Mouse (Mus musculus): Measurements from ENCODE around the gene Tex2. TPM values are rescaled to one million over a fixed set of nuclear protein-coding genes. Genes with fewer than 3 reads are reported as not detected.

Gene Tex2
- polyA plus RNA-seq, 1 experiment from 2014 or later, result 14.4 TPM

- Histone ChIP-seq H3K9ac (ENCODE audit: low read length) (no peak overlapping the region), H3K27ac (replicated peaks in 1 of 2; ENCODE audit: control insufficient read depth in 1 of 2, insufficient read depth in 1 of 2, low read depth in 2 of 2, low read length in 2 of 2) (no peak overlapping the region), H3K4me2 (ENCODE audit: low read length) (no peak overlapping the region), H3K27me3 (ENCODE audit: control insufficient read depth, insufficient read depth, low read length) (no peaks in the 10 kb centered on the region), H3K36me3 (ENCODE audit: control insufficient read depth, insufficient read depth, low read length) (no peaks in the 10 kb centered on the region), H3K4me3 (ENCODE audit: control insufficient read depth in 1 of 2, insufficient read depth in 1 of 2, low read depth in 1 of 2, low read length in 2 of 2) (no peak overlapping the region), H3K4me1 (ENCODE audit: control insufficient read depth in 2 of 2, insufficient read depth in 2 of 2, low read length in 2 of 2) (no peaks in the 10 kb centered on the region), H3K9me3 (ENCODE audit: control insufficient read depth, low read length) (no peaks in the 10 kb centered on the region)
- 29% methylated on average over 13 of the region's 13 CpGs for WGBS
- no peak for ATAC-seq (ENCODE audit: insufficient number of reproducible peaks, insufficient read depth, low FRiP score, low read depth)
Measured at GRCm38 (mm10) chr11:106648347-106648746, 35.1 kb upstream of the Tex2 start.

DNA sequence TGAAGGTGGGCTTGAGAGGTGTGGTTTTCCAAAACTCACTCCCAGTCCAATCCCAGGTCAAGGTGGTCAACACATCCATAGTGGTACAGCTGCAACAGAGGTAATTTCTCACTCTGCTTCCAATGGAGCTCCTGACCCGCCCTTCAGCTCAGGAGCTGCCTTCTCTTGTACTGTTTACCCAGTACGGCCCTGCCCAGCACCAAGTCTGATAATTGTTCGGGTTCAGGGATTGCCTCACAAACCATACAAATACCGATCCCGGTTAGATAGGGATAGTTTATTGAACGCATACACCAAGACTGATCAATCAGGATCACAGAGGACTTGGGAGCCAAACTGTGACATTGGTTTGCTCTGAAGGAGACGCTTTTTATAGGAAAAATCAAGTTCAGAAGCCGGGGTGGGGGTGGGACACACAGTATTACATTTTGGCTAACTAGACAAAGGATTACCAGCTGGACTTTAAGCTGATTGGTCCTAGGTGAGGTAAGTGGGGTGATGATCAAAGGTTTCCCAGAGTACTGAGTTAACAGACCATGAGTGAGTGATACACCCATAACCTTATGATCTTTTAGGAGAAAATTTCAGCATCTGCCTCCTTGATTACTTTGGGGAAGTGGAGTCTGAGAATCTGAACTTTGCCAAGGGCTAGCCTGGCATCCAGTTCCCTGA is 29.9 kb upstream of the Tex2 start:
- Histone ChIP-seq H3K4me3 (ENCODE audit: control insufficient read depth in 1 of 2, insufficient read depth in 1 of 2, low read depth in 1 of 2, low read length in 2 of 2) (no peak overlapping the region), H3K9me3 (ENCODE audit: control insufficient read depth, low read length) (no peaks in the 10 kb centered on the region), H3K9ac (ENCODE audit: low read length) (no peak overlapping the region), H3K4me1 (ENCODE audit: control insufficient read depth in 2 of 2, insufficient read depth in 2 of 2, low read length in 2 of 2) (peaks cover 20% of the 10 kb centered on the region in 2 experiments), H3K4me2 (ENCODE audit: low read length) (no peak overlapping the region), H3K27ac (replicated peaks in 1 of 2; ENCODE audit: control insufficient read depth in 1 of 2, insufficient read depth in 1 of 2, low read depth in 2 of 2, low read length in 2 of 2) (no peak overlapping the region), H3K27me3 (ENCODE audit: control insufficient read depth, insufficient read depth, low read length) (no peaks in the 10 kb centered on the region), H3K36me3 (ENCODE audit: control insufficient read depth, insufficient read depth, low read length) (no peaks in the 10 kb centered on the region)
- ATAC-seq (ENCODE audit: insufficient number of reproducible peaks, insufficient read depth, low FRiP score, low read depth), result no peak
- 77% methylated on average over 8 of the region's 8 CpGs for WGBS

DNA sequence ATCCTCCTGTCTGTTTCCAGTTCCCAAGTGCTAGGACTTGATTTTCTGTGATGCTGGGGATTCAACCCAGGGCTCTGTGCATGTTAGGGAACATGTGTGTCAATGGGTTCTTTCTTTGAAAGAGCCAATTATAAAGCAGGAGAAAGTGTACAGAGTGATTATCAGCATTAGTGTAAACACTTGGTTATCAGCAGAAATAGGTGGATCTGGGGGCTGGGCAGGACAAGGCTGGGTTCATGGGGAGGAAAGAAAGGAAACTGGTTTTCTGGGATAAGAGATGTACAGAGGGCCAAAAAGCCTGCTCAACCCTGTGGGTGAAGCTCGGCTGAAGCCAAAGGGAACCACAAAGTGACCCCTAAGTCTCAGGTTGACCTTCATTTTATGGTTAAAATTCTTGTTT is 28.4 kb upstream of the Tex2 start:
- Histone ChIP-seq H3K4me2 (ENCODE audit: low read length) (no peak overlapping the region), H3K9me3 (ENCODE audit: control insufficient read depth, low read length) (no peaks in the 10 kb centered on the region), H3K4me1 (ENCODE audit: control insufficient read depth in 2 of 2, insufficient read depth in 2 of 2, low read length in 2 of 2) (peaks cover 20 to 22% of the 10 kb centered on the region in 2 experiments), H3K36me3 (ENCODE audit: control insufficient read depth, insufficient read depth, low read length) (no peaks in the 10 kb centered on the region), H3K27me3 (ENCODE audit: control insufficient read depth, insufficient read depth, low read length) (no peaks in the 10 kb centered on the region), H3K4me3 (ENCODE audit: control insufficient read depth in 1 of 2, insufficient read depth in 1 of 2, low read depth in 1 of 2, low read length in 2 of 2) (no peak overlapping the region), H3K9ac (ENCODE audit: low read length) (no peak overlapping the region), H3K27ac (replicated peaks in 1 of 2; ENCODE audit: control insufficient read depth in 1 of 2, insufficient read depth in 1 of 2, low read depth in 2 of 2, low read length in 2 of 2) (no peak overlapping the region)
- 65% methylated on average over 1 of the region's 1 CpGs for WGBS
- ATAC-seq (ENCODE audit: insufficient number of reproducible peaks, insufficient read depth, low FRiP score, low read depth), result no peak

- ATAC-seq (ENCODE audit: insufficient number of reproducible peaks, insufficient read depth, low FRiP score, low read depth), result 0 out of 2 replicates have a peak, but pooled peaks have one; percentile 19
- no peak overlapping the region for H3K4me3 ChIP-seq (ENCODE audit: control insufficient read depth in 1 of 2, insufficient read depth in 1 of 2, low read depth in 1 of 2, low read length in 2 of 2)
- WGBS, result 7% methylated on average over 9 of the region's 9 CpGs
Measured at GRCm38 (mm10) chr11:106640059-106640458, 26.8 kb upstream of the Tex2 start.

DNA sequence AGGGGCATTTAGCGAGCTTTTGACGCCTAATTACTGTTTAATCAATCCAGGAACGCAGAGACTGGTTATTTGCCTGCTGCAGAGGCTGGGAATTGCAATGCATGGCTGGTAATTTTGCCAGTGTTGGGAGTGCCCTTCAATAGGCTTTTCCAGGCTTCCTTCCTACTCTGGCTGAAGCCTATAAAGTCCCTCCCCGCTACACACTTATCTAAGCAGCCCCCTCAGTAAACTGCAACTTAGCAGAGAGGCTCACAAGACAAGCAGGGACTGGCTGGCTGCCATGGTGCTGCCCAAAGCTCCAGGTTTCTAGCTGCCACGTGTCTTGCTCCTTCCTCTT is 26.1 kb upstream of the Tex2 start:
- WGBS, result 19% methylated on average over 5 of the region's 5 CpGs

More at GRCm38 (mm10) chr11:106640059-106640458, 26.8 kb upstream of the Tex2 start:
- H3K9ac ChIP-seq (ENCODE audit: low read length), result no peak overlapping the region
- H3K4me2 ChIP-seq (ENCODE audit: low read length), result peak overlapping the region; percentile 16
- no peaks in the 10 kb centered on the region for H3K36me3 ChIP-seq (ENCODE audit: control insufficient read depth, insufficient read depth, low read length)
- H3K9me3 ChIP-seq (ENCODE audit: control insufficient read depth, low read length), result no peaks in the 10 kb centered on the region
- peaks cover 20 to 22% of the 10 kb centered on the region in 2 experiments for H3K4me1 ChIP-seq (ENCODE audit: control insufficient read depth in 2 of 2, insufficient read depth in 2 of 2, low read length in 2 of 2)
- H3K27me3 ChIP-seq (ENCODE audit: control insufficient read depth, insufficient read depth, low read length), result no peaks in the 10 kb centered on the region
- H3K27ac ChIP-seq (replicated peaks in 1 of 2; ENCODE audit: control insufficient read depth in 1 of 2, insufficient read depth in 1 of 2, low read depth in 2 of 2, low read length in 2 of 2), result peak overlapping the region in 1 of 2 experiments; percentile 45; a peak in 1 of 4 replicates

GRCm38 (mm10) chr11:106638551-106639355 is 25.5 kb upstream of the Tex2 start:
- Histone ChIP-seq H3K27ac (replicated peaks in 1 of 2; ENCODE audit: control insufficient read depth in 1 of 2, insufficient read depth in 1 of 2, low read depth in 2 of 2, low read length in 2 of 2) (peak overlapping the region in 1 of 2 experiments; percentile 45; a peak in 1 of 4 replicates), H3K27me3 (ENCODE audit: control insufficient read depth, insufficient read depth, low read length) (no peaks in the 10 kb centered on the region), H3K4me3 (ENCODE audit: control insufficient read depth in 1 of 2, insufficient read depth in 1 of 2, low read depth in 1 of 2, low read length in 2 of 2) (no peak overlapping the region), H3K4me2 (ENCODE audit: low read length) (peak overlapping the region; percentile 16; the same call in 1 of the 2 replicates), H3K9ac (ENCODE audit: low read length) (no peak overlapping the region), H3K36me3 (ENCODE audit: control insufficient read depth, insufficient read depth, low read length) (no peaks in the 10 kb centered on the region), H3K4me1 (ENCODE audit: control insufficient read depth in 2 of 2, insufficient read depth in 2 of 2, low read length in 2 of 2) (peaks cover 20 to 22% of the 10 kb centered on the region in 2 experiments), H3K9me3 (ENCODE audit: control insufficient read depth, low read length) (no peaks in the 10 kb centered on the region)
- ATAC-seq (ENCODE audit: insufficient number of reproducible peaks, insufficient read depth, low FRiP score, low read depth), result no peak
- 42% methylated on average over 9 of the region's 9 CpGs for WGBS

More for the DNA sequence above, 26.1 kb upstream of the Tex2 start:
- peak overlapping the region in 1 of 2 experiments; percentile 45; a peak in 1 of 4 replicates for H3K27ac ChIP-seq (replicated peaks in 1 of 2; ENCODE audit: control insufficient read depth in 1 of 2, insufficient read depth in 1 of 2, low read depth in 2 of 2, low read length in 2 of 2)
- ATAC-seq (ENCODE audit: insufficient number of reproducible peaks, insufficient read depth, low FRiP score, low read depth), result no peak; the same call in 1 of the 2 replicates
- H3K9me3 ChIP-seq (ENCODE audit: control insufficient read depth, low read length), result no peaks in the 10 kb centered on the region
- no peak overlapping the region for H3K4me3 ChIP-seq (ENCODE audit: control insufficient read depth in 1 of 2, insufficient read depth in 1 of 2, low read depth in 1 of 2, low read length in 2 of 2)
- no peak overlapping the region for H3K9ac ChIP-seq (ENCODE audit: low read length)
- H3K27me3 ChIP-seq (ENCODE audit: control insufficient read depth, insufficient read depth, low read length), result no peaks in the 10 kb centered on the region
- H3K4me1 ChIP-seq (ENCODE audit: control insufficient read depth in 2 of 2, insufficient read depth in 2 of 2, low read length in 2 of 2), result peaks cover 20 to 22% of the 10 kb centered on the region in 2 experiments
- no peaks in the 10 kb centered on the region for H3K36me3 ChIP-seq (ENCODE audit: control insufficient read depth, insufficient read depth, low read length)
- H3K4me2 ChIP-seq (ENCODE audit: low read length), result peak overlapping the region; percentile 16

GRCm38 (mm10) chr11:106637754-106638153 is 24.5 kb upstream of the Tex2 start:
- H3K4me3 ChIP-seq (ENCODE audit: control insufficient read depth in 1 of 2, insufficient read depth in 1 of 2, low read depth in 1 of 2, low read length in 2 of 2), result no peak overlapping the region
- peaks cover 20 to 22% of the 10 kb centered on the region in 2 experiments for H3K4me1 ChIP-seq (ENCODE audit: control insufficient read depth in 2 of 2, insufficient read depth in 2 of 2, low read length in 2 of 2)
- no peaks in the 10 kb centered on the region for H3K27me3 ChIP-seq (ENCODE audit: control insufficient read depth, insufficient read depth, low read length)
- H3K36me3 ChIP-seq (ENCODE audit: control insufficient read depth, insufficient read depth, low read length), result no peaks in the 10 kb centered on the region
- H3K4me2 ChIP-seq (ENCODE audit: low read length), result no peak overlapping the region
- no peak overlapping the region for H3K9ac ChIP-seq (ENCODE audit: low read length)
- ATAC-seq (ENCODE audit: insufficient number of reproducible peaks, insufficient read depth, low FRiP score, low read depth), result no peak
- no peaks in the 10 kb centered on the region for H3K9me3 ChIP-seq (ENCODE audit: control insufficient read depth, low read length)
- no peak overlapping the region for H3K27ac ChIP-seq (replicated peaks in 1 of 2; ENCODE audit: control insufficient read depth in 1 of 2, insufficient read depth in 1 of 2, low read depth in 2 of 2, low read length in 2 of 2)
- WGBS, result 41% methylated on average over 7 of the region's 7 CpGs
